Mouse (Mus musculus): ENCODE measurements at regions not wholly inside any gene's neighbourhood (a gene's known extent, or its start where the extent isn't known, plus 50 kb on each side); places are given as distances from the start of the nearest gene placed in this dataset.

GRCm38 (mm10) chr5:33512253-33512884, 78.6 kb upstream of the Nkx1-1 start:
- no peak for DNase-seq (ENCODE audit: low spot score)

- no peak for DNase-seq (ENCODE audit: low spot score)
Measured at GRCm38 (mm10) chr5:33511529-33512252, 77.9 kb upstream of the Nkx1-1 start.

- no peak for DNase-seq (ENCODE audit: low spot score)
Measured at GRCm38 (mm10) chr5:33505786-33506185, 72.0 kb upstream of the Nkx1-1 start.

- no peak for DNase-seq (ENCODE audit: low spot score)
Measured at GRCm38 (mm10) chr5:33501735-33502495, 68.1 kb upstream of the Nkx1-1 start.

- no peak for DNase-seq (ENCODE audit: low spot score)
Measured at GRCm38 (mm10) chr5:33501211-33501610, 67.4 kb upstream of the Nkx1-1 start.

- peak; percentile 32 for DNase-seq (ENCODE audit: low spot score)
Measured at GRCm38 (mm10) chr5:33495900-33496529, 62.2 kb upstream of the Nkx1-1 start.

GRCm38 (mm10) chr5:33495276-33495675, 61.5 kb upstream of the Nkx1-1 start:
- no peak for DNase-seq (ENCODE audit: low spot score)

GRCm38 (mm10) chr5:33492604-33493315, 59.0 kb upstream of the Nkx1-1 start:
- DNase-seq (ENCODE audit: low spot score): no peak

GRCm38 (mm10) chr5:33489286-33489685, 55.5 kb upstream of the Nkx1-1 start:
- no peak for DNase-seq (ENCODE audit: low spot score)

- DNase-seq (ENCODE audit: low spot score): peak; percentile 21
Measured at GRCm38 (mm10) chr5:33488152-33488561, 54.4 kb upstream of the Nkx1-1 start.

- DNase-seq (ENCODE audit: low spot score): no peak
Measured at GRCm38 (mm10) chr5:33485765-33486164, 52.0 kb upstream of the Nkx1-1 start.
